Mouse (Mus musculus) gastrocnemius, postnatal 36 days (tissue): ENCODE results near the gene Ttc23. TPM values are rescaled to one million over a fixed set of nuclear protein-coding genes. Genes with fewer than 3 reads are reported as not detected.

Experiments used
- DNase-seq, 2 experiments: peaks; one replicate each; pipeline ENCODE4 v3.0.0; 2022
- intact Hi-C: fragments of 180-260 bp; cut with DNase I; formaldehyde crosslinking; loops from one replicate; pipeline ENCODE4 v1.15.1; 2025
- long read RNA-seq, 2 experiments: library from polyadenylated mRNA; stranded (forward); transcript quantifications; one replicate each; pipeline ENCODE4 v2.0.0; 2021
- total RNA-seq, 2 experiments: library from RNA; stranded (reverse); gene quantifications; 2 replicates each; pipeline ENCODE4 v1.2.3; 2021

Ttc23 gene
- 10 to 100 TPM; 18.3 to 18.9 TPM for total RNA-seq
- long read RNA-seq, experiment 1, partial matches to known transcripts, result 1 of 69 reads
- long read RNA-seq, experiment 1, other reads (novel, unspliced or antisense), result 66 of 69 reads
- long read RNA-seq, experiment 2, partial matches to known transcripts, result 0 of 44 reads
- long read RNA-seq, experiment 2, other reads (novel, unspliced or antisense), result 41 of 44 reads

DNA sequence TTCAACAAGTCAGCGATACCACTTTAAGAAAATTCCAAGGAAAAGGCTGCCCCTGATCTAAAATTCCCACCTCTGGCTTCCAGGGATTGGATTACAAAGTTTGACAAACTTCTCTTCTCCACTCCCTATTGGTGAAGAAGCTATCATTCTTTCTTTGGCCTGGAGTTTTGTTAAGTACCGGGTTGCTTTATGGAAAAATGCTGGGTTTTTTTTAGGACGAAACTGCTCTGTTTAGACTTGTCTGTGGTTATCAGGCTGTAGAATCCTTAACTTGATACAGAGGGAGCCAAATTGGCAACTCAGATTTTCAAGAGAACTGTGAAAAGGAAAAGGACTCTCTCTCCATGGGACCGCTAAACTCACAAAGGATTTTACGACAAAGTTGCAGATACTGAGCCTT is at the start of gene Ttc23:
TSS of gene Ttc23 (plus strand) at position 134 of the 400 bp plus-strand sequence.
- no peak for DNase-seq

GRCm38 (mm10) chr7:67598050-67598449 is 49.2 kb upstream of the Ttc23 start:
- peak; percentile 64 to 72 for DNase-seq
- intact Hi-C loops, result no loop called here

More for the DNA sequence above, at the start of gene Ttc23:
- intact Hi-C loops, result no loop called here

DNA sequence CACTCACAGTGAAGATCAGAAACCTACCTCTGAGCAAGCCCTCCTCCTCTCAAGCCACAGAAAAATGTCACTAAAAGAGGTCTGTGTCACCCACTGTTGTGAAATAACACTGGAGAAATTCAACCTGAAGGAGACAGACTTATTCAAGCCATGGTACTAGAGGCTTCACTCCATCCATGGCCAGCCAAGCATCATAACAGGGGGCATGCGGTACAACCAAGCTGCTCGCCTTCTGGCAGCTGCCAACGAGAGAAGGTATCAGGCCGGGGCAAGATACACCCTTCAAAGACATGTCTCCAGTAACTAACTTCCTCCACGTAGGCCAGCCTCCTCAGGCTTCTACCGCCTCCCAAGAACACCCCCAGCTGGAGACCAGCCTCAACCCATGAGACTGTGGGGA is 42.1 kb upstream of the Ttc23 start:
- intact Hi-C loops, result no loop called here
- DNase-seq, result no peak

GRCm38 (mm10) chr7:67606250-67606649 is 41.0 kb upstream of the Ttc23 start:
- intact Hi-C loops, result no loop called here
- no peak for DNase-seq

DNA sequence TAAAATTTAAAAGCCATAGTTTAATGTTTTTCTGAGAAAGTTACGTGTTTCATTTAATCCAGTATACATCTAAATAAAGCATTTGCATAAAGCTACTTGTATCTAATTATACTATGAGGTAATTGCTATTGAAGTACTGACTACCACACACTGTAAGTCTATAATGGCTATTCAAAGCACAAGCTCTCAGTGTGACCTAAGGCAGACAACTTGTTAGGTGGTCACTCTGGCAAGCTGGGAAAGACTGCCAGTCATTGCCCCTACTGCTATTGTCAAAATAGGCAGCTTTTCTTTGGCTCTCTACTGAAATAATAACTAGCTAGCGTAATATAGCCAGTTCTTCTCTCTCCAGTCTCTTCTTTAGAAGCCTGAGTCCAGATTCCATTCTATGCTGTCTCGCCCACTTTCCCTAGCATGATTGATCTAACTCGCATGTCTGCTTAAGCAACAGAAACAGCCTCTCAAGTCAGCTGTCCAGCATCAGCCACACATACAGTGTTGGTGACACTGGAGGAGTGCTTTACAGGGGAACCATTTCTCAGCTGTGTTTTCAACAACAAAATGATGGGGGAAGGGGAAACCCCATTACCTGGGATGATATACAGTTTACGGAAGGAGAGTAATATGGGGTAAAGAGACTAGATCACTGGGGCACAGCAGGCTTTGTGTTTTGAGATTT is 39.4 kb upstream of the Ttc23 start:
- intact Hi-C loops, result no loop called here

DNA sequence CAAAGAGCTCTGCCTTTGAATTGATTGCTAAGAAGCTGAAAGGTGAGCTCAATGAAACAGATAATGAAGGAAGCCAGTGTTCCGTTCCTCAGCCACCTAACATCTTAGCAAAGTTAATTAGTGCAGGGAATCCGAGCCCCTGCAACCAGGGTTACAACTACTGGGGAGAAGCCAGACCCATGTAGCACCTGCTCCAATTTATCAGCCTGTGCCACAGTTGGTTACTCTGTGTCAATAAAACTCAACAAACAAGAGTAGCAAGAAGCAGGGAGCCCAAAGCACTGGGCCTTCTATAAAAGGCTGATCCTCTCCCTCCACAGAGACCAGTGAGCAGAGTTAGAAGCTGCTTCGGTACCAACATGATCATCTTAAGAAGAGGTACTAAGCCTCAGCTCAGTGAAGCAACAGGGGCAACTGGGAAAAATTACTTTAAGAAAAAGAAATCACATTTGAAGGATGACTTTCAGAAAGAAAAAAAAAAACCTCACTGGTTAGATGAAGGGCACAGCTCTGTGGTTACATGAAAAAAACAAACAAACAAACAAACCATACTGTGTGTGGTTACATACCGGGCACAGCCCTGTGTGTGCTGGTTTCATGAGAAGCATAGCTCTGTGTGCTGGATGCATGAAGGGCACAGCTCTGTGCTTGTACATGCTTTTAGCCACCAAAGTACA is 38.7 kb upstream of the Ttc23 start:
- DNase-seq, result no peak
- intact Hi-C loops, result no loop called here

More for the DNA sequence above, 39.4 kb upstream of the Ttc23 start:
- no peak for DNase-seq

- DNase-seq, result peak in 1 of 2 experiments; percentile 22
- intact Hi-C loops, result no loop called here
Measured at GRCm38 (mm10) chr7:67613795-67614463, 33.3 kb upstream of the Ttc23 start.

- DNase-seq, result no peak
- intact Hi-C loops, result no loop called here
Measured at GRCm38 (mm10) chr7:67614464-67614861, 32.7 kb upstream of the Ttc23 start.

GRCm38 (mm10) chr7:67616890-67617289 is 30.3 kb upstream of the Ttc23 start:
- DNase-seq, result no peak

DNA sequence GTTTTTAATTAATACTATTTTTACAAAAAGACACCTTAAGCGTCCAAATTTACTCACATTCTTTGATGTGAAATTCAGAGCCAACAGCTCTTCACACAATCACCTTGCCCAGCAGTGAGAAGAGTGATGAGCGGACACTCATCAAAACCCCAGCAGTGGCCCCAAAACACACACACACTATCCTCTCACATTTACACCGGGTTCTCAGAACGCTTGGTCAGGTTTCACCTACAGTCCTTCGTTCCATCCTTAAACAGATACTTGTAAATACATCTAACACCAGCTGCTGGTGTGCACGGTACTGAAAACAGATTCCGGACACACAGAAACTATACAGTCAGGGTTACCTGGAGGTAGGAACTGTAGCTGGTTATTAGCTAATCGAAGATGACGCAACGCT is 29.6 kb upstream of the Ttc23 start:
- no peak for DNase-seq
- intact Hi-C loops, result no loop called here

More at GRCm38 (mm10) chr7:67616890-67617289, 30.3 kb upstream of the Ttc23 start:
- intact Hi-C loops, result no loop called here

DNA sequence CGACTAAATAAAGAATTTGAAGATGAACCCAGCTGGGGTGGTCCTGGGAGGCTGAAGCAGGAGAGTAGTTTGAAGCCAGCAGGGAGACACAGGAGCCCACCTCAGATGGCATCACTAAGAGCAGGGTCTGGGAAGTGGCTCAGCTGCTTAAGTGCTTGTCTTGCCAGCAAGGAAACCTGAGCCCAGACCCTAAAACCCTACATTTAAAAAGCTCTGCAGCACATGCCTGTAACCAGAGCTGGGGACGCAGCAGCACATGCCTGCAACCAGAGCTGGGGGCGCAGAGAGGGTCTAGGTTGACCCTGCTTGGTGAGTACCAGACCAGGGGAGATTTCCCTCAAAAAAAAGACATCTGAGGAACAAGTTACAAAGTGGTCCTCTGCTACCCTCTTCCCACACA is 28.9 kb upstream of the Ttc23 start:
- no peak for DNase-seq
- intact Hi-C loops, result no loop called here

DNA sequence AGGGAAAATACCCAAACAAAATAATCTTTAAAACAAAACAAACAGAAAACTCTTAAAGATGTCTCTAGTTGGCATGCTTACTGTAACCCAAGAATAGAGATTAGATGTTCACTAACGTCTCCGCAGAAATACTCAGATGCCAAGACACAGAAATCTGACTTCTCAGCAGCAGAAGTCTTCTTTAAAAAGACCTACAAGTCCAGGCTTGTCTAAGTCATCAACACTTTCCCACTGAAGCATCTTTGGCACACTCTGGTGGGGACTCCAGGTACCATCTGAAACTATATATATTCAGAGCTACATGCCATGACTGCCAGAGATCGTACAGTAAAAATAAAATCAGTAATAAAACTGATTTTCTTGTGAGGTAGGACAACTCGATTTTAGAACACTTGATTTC is 27.4 kb upstream of the Ttc23 start:
- intact Hi-C loops, result no loop called here
- no peak for DNase-seq

- DNase-seq, result no peak
- intact Hi-C loops, result no loop called here
Measured at GRCm38 (mm10) chr7:67622151-67622550, 25.1 kb upstream of the Ttc23 start.

DNA sequence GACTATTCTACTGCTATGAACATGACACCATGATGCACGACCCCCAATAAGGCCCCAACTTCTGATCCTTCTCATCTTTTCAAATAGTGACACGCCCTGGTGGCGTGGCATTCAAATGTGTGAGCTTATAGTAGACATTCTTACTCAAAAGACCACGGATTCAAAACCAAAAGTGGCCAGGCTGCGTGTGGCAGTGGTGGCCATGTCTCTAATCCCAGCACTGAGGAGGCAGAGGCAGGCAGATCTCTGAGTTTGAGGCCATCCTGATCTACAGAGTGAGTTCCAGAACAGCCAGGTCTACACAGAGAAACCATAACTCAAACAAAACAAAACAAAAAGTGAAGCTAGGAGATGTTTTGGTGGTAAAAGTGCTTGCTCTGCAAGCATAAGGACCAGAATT is 20.5 kb upstream of the Ttc23 start:
- intact Hi-C loops, result no loop called here
- no peak for DNase-seq

DNA sequence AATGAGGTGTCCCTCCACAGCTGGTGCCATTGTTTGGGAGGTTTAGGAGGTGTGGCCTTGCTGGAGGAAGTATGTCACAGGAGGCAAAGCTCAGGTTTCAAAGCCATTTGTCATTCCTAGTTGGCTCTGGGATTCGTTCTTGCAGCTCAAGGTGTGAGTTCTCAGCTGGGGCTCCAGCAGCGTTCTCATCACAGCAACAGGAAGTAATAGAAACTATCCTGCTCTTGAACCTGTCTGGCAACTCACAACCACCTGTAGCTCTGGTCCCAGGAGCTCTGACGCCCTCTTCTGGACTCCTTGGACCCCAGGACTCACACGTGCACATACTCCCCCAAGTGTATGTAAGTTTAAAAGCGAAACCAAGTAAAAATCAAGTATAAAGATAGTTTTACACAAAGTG is 17.5 kb upstream of the Ttc23 start:
- DNase-seq, result no peak
- intact Hi-C loops, result loop anchor here (10.0 kb wide), 1 partner anchor 785 kb away; no protein-coding TSS in a partner anchor

DNA sequence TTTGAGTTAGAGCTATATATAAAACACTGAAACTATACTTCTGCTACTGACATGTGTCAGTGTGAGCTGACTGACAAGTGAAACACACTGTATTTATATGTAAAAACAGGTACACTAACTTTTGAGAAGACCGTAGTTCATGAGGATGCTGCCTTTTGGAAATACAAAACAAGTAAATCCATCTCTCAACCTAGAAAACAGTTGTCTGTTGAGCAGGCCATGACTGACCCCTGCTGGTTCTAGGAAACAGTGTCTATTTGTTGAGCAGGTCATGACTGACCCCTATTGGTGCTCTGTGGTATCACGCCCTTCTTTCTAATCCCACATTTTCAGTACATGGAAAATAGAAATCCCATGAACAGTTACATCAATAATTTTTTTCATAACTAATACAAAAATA is 16.4 kb upstream of the Ttc23 start:
- DNase-seq, result peak; percentile 50 to 56
- intact Hi-C loops, result loop anchor here (1.0 to 10.0 kb wide), 2 partner anchors 414 to 786 kb away; no protein-coding TSS in a partner anchor

- no peak for DNase-seq
- intact Hi-C loops, result loop anchor here (10.0 kb wide), 1 partner anchor 788 kb away; no protein-coding TSS in a partner anchor
Measured at GRCm38 (mm10) chr7:67632380-67632779, 14.8 kb upstream of the Ttc23 start.

GRCm38 (mm10) chr7:67634210-67634609 is 13.0 kb upstream of the Ttc23 start:
- intact Hi-C loops, result loop anchor here (10.0 kb wide), 1 partner anchor 789 kb away; no protein-coding TSS in a partner anchor
- DNase-seq, result no peak

- no peak for DNase-seq
- intact Hi-C loops, result loop anchor here (10.0 kb wide), 1 partner anchor 791 kb away; no protein-coding TSS in a partner anchor
Measured at GRCm38 (mm10) chr7:67636161-67636560, 11.0 kb upstream of the Ttc23 start.

DNA sequence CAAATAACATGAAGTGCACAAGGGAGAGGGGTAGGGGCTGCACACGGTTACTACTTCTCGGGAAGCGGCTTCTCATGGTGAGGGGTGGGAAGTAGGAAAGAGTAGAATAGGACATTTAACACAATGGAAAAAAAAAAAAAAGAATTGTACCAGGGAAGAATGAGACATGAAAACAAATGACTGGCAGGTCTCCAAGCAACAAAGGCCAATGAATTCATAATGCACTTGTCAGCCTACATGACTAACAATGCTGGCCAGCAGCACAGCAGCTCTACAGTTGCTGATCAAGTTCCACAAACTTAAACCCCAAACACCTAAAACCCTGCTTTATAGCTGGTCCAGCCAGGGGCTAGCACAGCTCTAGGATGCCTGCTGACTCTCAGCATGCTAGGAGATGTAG is 8.2 kb upstream of the Ttc23 start:
- intact Hi-C loops, result loop anchor here (10.0 kb wide), 1 partner anchor 794 kb away; no protein-coding TSS in a partner anchor
- DNase-seq, result no peak

GRCm38 (mm10) chr7:67642955-67643354 is 4.3 kb upstream of the Ttc23 start:
- no peak for DNase-seq
- intact Hi-C loops, result no loop called here
